Comparison of ENCODE assay signal across 19 mouse cellular contexts in genomic region chr15:60728337-60728736, GRCm38 (mm10).
DNase-seq lines count a peak whose midpoint lies in the region; ATAC-seq and TF ChIP-seq lines count a peak whose summit lies in the region.
"Had no signal": no experiment of that assay in that cellular context is flagged by ENCODE, and none has a peak within 500 bp of the region (broad histone marks: within the 10 kb centered on the region; RNA-seq: fewer than 3 reads in every experiment).

No protein-coding gene starts in this region.

- no peak overlapping the region for H3K4me3 ChIP-seq in kidney, adult 2 months (ENCODE audit: insufficient read depth, low read depth, low read length)
- H3K4me3 ChIP-seq in intestine, embryonic 15.5 days (replicated peaks), result no peak overlapping the region
- H3K4me3 ChIP-seq: embryonic facial prominence, embryonic 12.5 days; hindbrain, embryonic 12.5 days; midbrain, embryonic 15.5 days; neural tube, embryonic 13.5 days had no signal

- H3K36me3 ChIP-seq in kidney, adult 2 months (ENCODE audit: control insufficient read depth, insufficient read depth, low read length), result no peaks in the 10 kb centered on the region
- no peaks in the 10 kb centered on the region for H3K36me3 ChIP-seq in intestine, embryonic 15.5 days
- H3K36me3 ChIP-seq: embryonic facial prominence, embryonic 12.5 days; hindbrain, embryonic 12.5 days; midbrain, embryonic 15.5 days; neural tube, embryonic 13.5 days had no signal

- 28% methylated on average over 4 of the region's 4 CpGs for WGBS in kidney, adult 2 months
- 68% methylated on average over 4 of the region's 4 CpGs for WGBS in intestine, embryonic 15.5 days

- no peaks in the 10 kb centered on the region for H3K27me3 ChIP-seq in kidney, adult 2 months (replicated peaks; ENCODE audit: control insufficient read depth, insufficient read depth, low read length)
- H3K27me3 ChIP-seq in intestine, embryonic 15.5 days (replicated peaks), result no peaks in the 10 kb centered on the region
- H3K27me3 ChIP-seq: embryonic facial prominence, embryonic 12.5 days; hindbrain, embryonic 12.5 days; midbrain, embryonic 15.5 days; neural tube, embryonic 13.5 days had no signal

- TF ChIP-seq POLR2A in kidney, adult 2 months (IDR thresholded peaks at IDR 0.05; ENCODE audit: low read depth, low read length), result no peak

- no peaks in the 10 kb centered on the region for H3K4me1 ChIP-seq in kidney, adult 2 months (ENCODE audit: control insufficient read depth, insufficient read depth, low read length)
- H3K4me1 ChIP-seq in intestine, embryonic 15.5 days (replicated peaks), result no peaks in the 10 kb centered on the region
- H3K4me1 ChIP-seq: embryonic facial prominence, embryonic 12.5 days; hindbrain, embryonic 12.5 days; midbrain, embryonic 15.5 days had no signal

- TF ChIP-seq CTCF in kidney, adult 2 months (conservative IDR thresholded peaks at IDR 0.05; ENCODE audit: insufficient read depth, insufficient read length, low read depth, low read length), result no peak

- H3K27ac ChIP-seq in kidney, adult 2 months (ENCODE audit: insufficient read depth, low read depth, low read length), result no peak overlapping the region
- H3K27ac ChIP-seq in intestine, embryonic 15.5 days, result no peak overlapping the region
- H3K27ac ChIP-seq: embryonic facial prominence, embryonic 12.5 days; hindbrain, embryonic 12.5 days; macrophage; midbrain, embryonic 15.5 days; neural tube, embryonic 13.5 days had no signal

- no peak overlapping the region for H3K9ac ChIP-seq in intestine, embryonic 15.5 days
- H3K9ac ChIP-seq: embryonic facial prominence, embryonic 12.5 days; hindbrain, embryonic 12.5 days; midbrain, embryonic 15.5 days; neural tube, embryonic 13.5 days had no signal

- peak; percentile 39 for DNase-seq in kidney, adult 2 months
- no peak for DNase-seq in kidney, adult 18-20 months
- DNase-seq in kidney, adult 9 months, result peak; percentile 34
- DNase-seq in kidney, postnatal 14 days, result peak; percentile 33
- DNase-seq in cerebellum, adult 11 months, result no peak
- DNase-seq in embryo, embryonic 11 days, result no peak
- DNase-seq in cerebellum, adult 9-11 months, result no peak
- DNase-seq: adrenal gland, postnatal 25 days; cerebellum, postnatal 14 days; layer of hippocampus, postnatal 36 days; right cerebral cortex, adult 18-20 months had no signal

- H3K9me3 ChIP-seq in intestine, embryonic 15.5 days, result no peaks in the 10 kb centered on the region
- H3K9me3 ChIP-seq: embryonic facial prominence, embryonic 12.5 days; hindbrain, embryonic 12.5 days; midbrain, embryonic 15.5 days; neural tube, embryonic 13.5 days had no signal

- no peak for ATAC-seq in intestine, embryonic 15.5 days
- ATAC-seq: CD4-positive, CD25-positive, alpha-beta regulatory T cell, adult 4 months; lung, postnatal 0 days; midbrain, embryonic 15.5 days had no signal

- H3K4me2 ChIP-seq in intestine, embryonic 15.5 days (replicated peaks), result no peak overlapping the region
- H3K4me2 ChIP-seq: embryonic facial prominence, embryonic 12.5 days; hindbrain, embryonic 12.5 days; midbrain, embryonic 15.5 days had no signal

Comparison
In these comparisons a context has a peak if more than half of its experiments do, and no peak if none do; other contexts are left out.
1. DNase-seq: peak in kidney, adult 2 months (single experiment), kidney, adult 9 months (single experiment) and kidney, postnatal 14 days (single experiment); none in kidney, adult 18-20 months (single experiment), cerebellum, adult 11 months (single experiment), embryo, embryonic 11 days (single experiment) and cerebellum, adult 9-11 months (single experiment).